8 mouse cellular contexts compared by ENCODE assay signal in genomic region chr8:120100388-120101067, GRCm38 (mm10). TPM values are rescaled to one million over a fixed set of nuclear protein-coding genes. Genes with fewer than 3 reads are reported as not detected.
DNase-seq lines count a peak whose midpoint lies in the region; ATAC-seq lines count a peak whose summit lies in the region.

No protein-coding gene starts in this region.

- WGBS in kidney, embryonic 16.5 days: 2% methylated on average over 25 of the region's 25 CpGs
- 8% methylated on average over 20 of the region's 25 CpGs for WGBS in macrophage (ENCODE audit: missing documents)

- no peaks in the 10 kb centered on the region for H3K27me3 ChIP-seq in kidney, embryonic 16.5 days (ENCODE audit: insufficient read depth, low read length)

- no peak for DNase-seq in kidney, postnatal 36 days
- DNase-seq in R1 (ENCODE audit: low read depth, low spot score): peak; percentile 28
- peak; percentile 65 for DNase-seq in forelimb bud, embryonic 11.5 days (ENCODE audit: low read depth, low spot score)
- DNase-seq in gastrocnemius, postnatal 14 days: no peak
- DNase-seq in frontal cortex, postnatal 36 days (ENCODE audit: low spot score in 2 of 2): no peak
- DNase-seq in ovary, postnatal 10 days (ENCODE audit: low spot score): no peak

- no peaks in the 10 kb centered on the region for H3K36me3 ChIP-seq in kidney, embryonic 16.5 days (ENCODE audit: insufficient read depth, low read length)
- no peaks in the 10 kb centered on the region for H3K36me3 ChIP-seq in macrophage (ENCODE audit: inconsistent target)

- peak overlapping the region; percentile 95 for H3K4me3 ChIP-seq in kidney, embryonic 16.5 days (ENCODE audit: low read length)
- H3K4me3 ChIP-seq in macrophage (ENCODE audit: inconsistent target): peak overlapping the region; percentile 73

- intact Hi-C loops in gastrocnemius, postnatal 14 days (cut with DNase I; ENCODE audit: low total_unique reads): no loop called here

- no peaks in the 10 kb centered on the region for H3K9me3 ChIP-seq in kidney, embryonic 16.5 days (ENCODE audit: low read length)

- peak overlapping the region; percentile 97 for H3K4me2 ChIP-seq in kidney, embryonic 16.5 days (replicated peaks; ENCODE audit: low read depth, low read length)

- peaks cover 94% of the 10 kb centered on the region for H3K79me2 ChIP-seq in macrophage (ENCODE audit: inconsistent target)

- H3K9ac ChIP-seq in kidney, embryonic 16.5 days (replicated peaks; ENCODE audit: low read length): peak overlapping the region; percentile 73

- peak overlapping the region; percentile 95 for H3K27ac ChIP-seq in kidney, embryonic 16.5 days (ENCODE audit: low read length)
- H3K27ac ChIP-seq in macrophage: no peak overlapping the region

- ATAC-seq in kidney, embryonic 16.5 days (ENCODE audit: low FRiP score, low TSS enrichment): peak; percentile 10; the same call in 1 of the 2 replicates

- peaks cover 26% of the 10 kb centered on the region for H3K4me1 ChIP-seq in kidney, embryonic 16.5 days (ENCODE audit: insufficient read depth, low read length)

RNA-seq across cellular contexts. Expression of gene Zdhhc7, which starts 0.8 kb away (rescaled TPM):
- polyA plus RNA-seq in kidney, embryonic 16.5 days (2015; fragmentation: Nextera tagmentation; extraction: Ambion mirVana): 36.2 and 37.4 TPM in 2 replicates
- 10 to 100 TPM in 22 of 26 experiments, 1 to 10 TPM in 4; 5.8 to 47.9 (median 19.9) TPM for total RNA-seq in macrophage (2018; cell fraction: chromatin; rRNA removed)
- total RNA-seq in macrophage (2018; cell fraction: cytosol; rRNA removed): 10 to 100 TPM; 16.4 to 44.2 (median 33.9) TPM
- total RNA-seq in macrophage (2018; cell fraction: nucleus; rRNA removed): 10 to 100 TPM; 12.3 to 55.8 (median 27.6) TPM
- 18.5 to 34.0 TPM (median 27.8 TPM) in 3 replicates for polyA plus RNA-seq in macrophage (2018)
- 10 to 100 TPM; 21.0 to 21.2 TPM for total RNA-seq in gastrocnemius, postnatal 14 days (2021)

RNA-seq across cellular contexts. Expression of gene 6430548M08Rik, which starts 13.4 kb away (rescaled TPM):
- 5.3 and 6.7 TPM in 2 replicates for polyA plus RNA-seq in kidney, embryonic 16.5 days (2015; fragmentation: Nextera tagmentation; extraction: Ambion mirVana)
- 10 to 100 TPM in 16 of 26 experiments, 1 to 10 TPM in 10; 1.4 to 55.6 (median 17.6) TPM for total RNA-seq in macrophage (2018; cell fraction: chromatin; rRNA removed)
- total RNA-seq in macrophage (2018; cell fraction: cytosol; rRNA removed): 10 to 100 TPM in 25 of 26 experiments, 1 to 10 TPM in 1; 8.5 to 48.8 (median 22.5) TPM
- 10 to 100 TPM in 21 of 26 experiments, 1 to 10 TPM in 5; 4.2 to 47.4 (median 20.8) TPM for total RNA-seq in macrophage (2018; cell fraction: nucleus; rRNA removed)
- polyA plus RNA-seq in macrophage (2018): 25.6 to 29.2 TPM (median 26.4 TPM) in 3 replicates
- 10 to 100 TPM; 16.7 to 20.3 TPM for total RNA-seq in gastrocnemius, postnatal 14 days (2021)

Comparison
In these comparisons a context has a peak if more than half of its experiments do, and no peak if none do; other contexts are left out.
1. DNase-seq: peak in R1 (single experiment) and forelimb bud, embryonic 11.5 days (single experiment); none in kidney, postnatal 36 days (0 of 2), gastrocnemius, postnatal 14 days (single experiment), frontal cortex, postnatal 36 days (0 of 2) and ovary, postnatal 10 days (single experiment).